Mouse (Mus musculus) embryonic facial prominence, embryonic 11.5 days (tissue): ENCODE measurements around the gene Pstpip1. TPM values are rescaled to one million over a fixed set of nuclear protein-coding genes. Genes with fewer than 3 reads are reported as not detected.

Experiments used
- ATAC-seq: fragments of 200-750 bp; cut with Nextera tagmentation; replicated peaks from 2 replicates; pipeline ENCODE4 v1.8.0; 2017; ENCODE audit warnings: low read depth; ENCODE audit not compliant: insufficient number of reproducible peaks, low FRiP score, low TSS enrichment
- DNase-seq: peaks from one replicate; pipeline ENCODE4 v3.0.0-alpha.2; 2015; ENCODE audit warnings: low spot score
- H3K27ac ChIP-seq: fragments of 300-500 bp; sonication (generic); replicated peaks from 2 replicates; pipeline ENCODE4 v1.5.1; 2014; ENCODE audit warnings: mild to moderate bottlenecking, low read depth, low read length, control low read depth
- H3K27me3 ChIP-seq: fragments of 300-500 bp; sonication (generic); 2 replicates; pipeline ENCODE4 v1.6.1; 2014; ENCODE audit warnings: mild to moderate bottlenecking, low read length, moderate library complexity, mixed read lengths; ENCODE audit not compliant: control insufficient read depth, insufficient read depth
- H3K36me3 ChIP-seq: fragments of 300-500 bp; sonication (generic); replicated peaks from 2 replicates; pipeline ENCODE4 v1.6.1; 2014; ENCODE audit warnings: low read depth, mild to moderate bottlenecking, low read length, moderate library complexity, mixed read lengths; ENCODE audit not compliant: control insufficient read depth, insufficient read depth
- H3K4me1 ChIP-seq: fragments of 300-500 bp; sonication (generic); 2 replicates; pipeline ENCODE4 v1.6.1; 2014; ENCODE audit warnings: low read length, mixed read lengths; ENCODE audit not compliant: control insufficient read depth, insufficient read depth
- H3K4me2 ChIP-seq: fragments of 300-500 bp; sonication (generic); 2 replicates; pipeline ENCODE4 v1.6.1; 2014; ENCODE audit warnings: low read depth, mild to moderate bottlenecking, control low read depth, low read length, moderate library complexity
- H3K4me3 ChIP-seq: fragments of 300-500 bp; sonication (generic); 2 replicates; pipeline ENCODE4 v1.5.1; 2014; ENCODE audit warnings: low read depth, low read length, control low read depth
- H3K9ac ChIP-seq: fragments of 300-500 bp; sonication (generic); replicated peaks from 2 replicates; pipeline ENCODE4 v1.6.1; 2014; ENCODE audit warnings: mild to moderate bottlenecking, control low read depth, low read length
- H3K9me3 ChIP-seq: fragments of 300-500 bp; sonication (generic); replicated peaks from 2 replicates; pipeline ENCODE4 v1.6.1; 2016; ENCODE audit warnings: mild to moderate bottlenecking, low read length, inconsistent platforms, mixed read lengths; ENCODE audit not compliant: control insufficient read depth
- WGBS: fragments of 180-500 bp; shearing (Covaris S2); extraction: QIAGEN DNeasy Blood & Tissue Kit; methylation state at CpG from one replicate; pipeline ENCODE4 v1.1.7; 2014; 5-methylcytosine and 5-hydroxymethylcytosine counted together
- polyA plus RNA-seq: library from polyadenylated mRNA; unstranded; fragments of >200 nt; fragmentation: Nextera tagmentation; extraction: Ambion mirVana; gene quantifications from 2 replicates; pipeline ENCODE4 v1.2.1, GENCODE M21; 2014

The Pstpip1 gene
- polyA plus RNA-seq, 1 experiment from 2014 or later, result 0.32 TPM

DNA sequence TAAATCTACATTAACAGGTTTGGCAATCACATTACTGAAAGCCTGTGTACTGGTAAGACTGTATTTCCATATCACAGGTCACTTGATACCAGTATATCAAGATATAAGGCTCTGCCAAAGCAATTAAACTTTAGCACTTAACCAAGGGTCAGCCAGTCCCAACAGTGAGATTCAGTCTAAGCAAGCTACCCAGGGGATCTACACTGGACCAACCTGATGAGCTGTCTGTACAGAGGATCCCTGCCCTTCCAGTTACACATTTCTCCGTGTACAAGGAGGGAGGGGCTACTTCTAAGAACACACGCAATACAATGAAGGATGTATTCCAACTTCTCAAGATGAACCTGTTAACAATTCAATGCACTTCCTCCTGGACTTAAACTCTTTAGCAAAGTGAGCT, 68.3 kb downstream of the Pstpip1 start:
- ATAC-seq, result no peak
- no peak for DNase-seq
- no peak overlapping the region for H3K27ac ChIP-seq
- 71% methylated on average over 2 of the region's 2 CpGs for WGBS
- H3K27me3 ChIP-seq, result no peaks in the 10 kb centered on the region
- no peaks in the 10 kb centered on the region for H3K9me3 ChIP-seq
- H3K9ac ChIP-seq, result no peak overlapping the region
- H3K4me3 ChIP-seq, result no peak overlapping the region
- no peak overlapping the region for H3K4me2 ChIP-seq
- no peaks in the 10 kb centered on the region for H3K36me3 ChIP-seq
- no peaks in the 10 kb centered on the region for H3K4me1 ChIP-seq

GRCm38 (mm10) chr9:56159456-56159855, 69.7 kb downstream of the Pstpip1 start:
- no peak overlapping the region for H3K27ac ChIP-seq

GRCm38 (mm10) chr9:56160341-56161141, 70.8 kb downstream of the Pstpip1 start:
- H3K9ac ChIP-seq, result peak overlapping the region; percentile 95
- H3K4me3 ChIP-seq, result peak overlapping the region; percentile 80
- no peaks in the 10 kb centered on the region for H3K4me1 ChIP-seq
- WGBS, result under 1% methylated on average over 81 of the region's 82 CpGs
- DNase-seq (peak; percentile 96), ATAC-seq (peak; percentile 95)
- no peaks in the 10 kb centered on the region for H3K27me3 ChIP-seq
- H3K36me3 ChIP-seq, result no peaks in the 10 kb centered on the region
- H3K9me3 ChIP-seq, result no peaks in the 10 kb centered on the region
- peak overlapping the region; percentile 85 for H3K27ac ChIP-seq
- H3K4me2 ChIP-seq, result peak overlapping the region; percentile 41

More at GRCm38 (mm10) chr9:56159456-56159855, 69.7 kb downstream of the Pstpip1 start:
- DNase-seq (peak; percentile 19), ATAC-seq (no peak)
- Histone ChIP-seq H3K4me3 (peak overlapping the region; percentile 80), H3K9ac (peak overlapping the region; percentile 14; the same call in 1 of the 2 replicates), H3K9me3 (no peaks in the 10 kb centered on the region), H3K27me3 (no peaks in the 10 kb centered on the region), H3K4me2 (peak overlapping the region; percentile 41), H3K4me1 (no peaks in the 10 kb centered on the region), H3K36me3 (no peaks in the 10 kb centered on the region)
- WGBS, result 4% methylated on average over 2 of the region's 2 CpGs

GRCm38 (mm10) chr9:56165377-56165776, 75.6 kb downstream of the Pstpip1 start, which contains the start of gene Tspan3:
Gene Tspan3 (minus strand): TSS chr9:56165477.
- H3K9me3 ChIP-seq, result no peaks in the 10 kb centered on the region
- no peak within 1 kb of the TSS for H3K4me2 ChIP-seq
- 86% methylated on average over 6 of the region's 6 CpGs for WGBS
- no peaks in the 10 kb centered on the region for H3K27me3 ChIP-seq
- no peaks in the 10 kb centered on the region for H3K4me1 ChIP-seq
- ATAC-seq (no peak), DNase-seq (no peak)
- no peak within 1 kb of the TSS for H3K27ac ChIP-seq
- no peaks in the 10 kb centered on the region for H3K36me3 ChIP-seq
- H3K4me3 ChIP-seq, result no peak within 1 kb of the TSS
- no peak within 1 kb of the TSS for H3K9ac ChIP-seq

DNA sequence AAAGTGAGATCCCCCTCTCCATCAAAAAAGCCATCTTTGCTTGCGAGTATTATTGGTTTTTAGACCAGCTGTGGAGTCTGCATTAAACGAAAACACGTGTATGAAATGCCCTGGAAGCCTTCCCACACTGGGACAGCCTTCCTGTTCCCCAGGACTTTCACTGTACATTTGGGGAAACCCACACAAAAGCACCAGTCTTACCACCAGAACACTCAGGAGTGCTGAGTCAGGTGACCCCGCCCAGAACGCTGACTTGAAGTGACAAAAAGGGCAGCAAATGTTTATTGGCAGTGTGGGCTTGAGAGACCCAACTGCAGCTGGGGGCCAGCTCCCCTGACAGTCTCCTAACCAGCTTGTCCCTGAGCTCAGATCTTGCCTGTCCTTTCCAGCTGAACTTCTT, 76.4 kb downstream of the Pstpip1 start:
- no peak overlapping the region for H3K9ac ChIP-seq
- ATAC-seq (no peak), DNase-seq (peak; percentile 35)
- no peak overlapping the region for H3K4me3 ChIP-seq
- H3K9me3 ChIP-seq, result no peaks in the 10 kb centered on the region
- no peak overlapping the region for H3K27ac ChIP-seq
- 49% methylated on average over 5 of the region's 5 CpGs for WGBS
- no peaks in the 10 kb centered on the region for H3K36me3 ChIP-seq
- no peak overlapping the region for H3K4me2 ChIP-seq
- H3K27me3 ChIP-seq, result no peaks in the 10 kb centered on the region
- no peaks in the 10 kb centered on the region for H3K4me1 ChIP-seq

DNA sequence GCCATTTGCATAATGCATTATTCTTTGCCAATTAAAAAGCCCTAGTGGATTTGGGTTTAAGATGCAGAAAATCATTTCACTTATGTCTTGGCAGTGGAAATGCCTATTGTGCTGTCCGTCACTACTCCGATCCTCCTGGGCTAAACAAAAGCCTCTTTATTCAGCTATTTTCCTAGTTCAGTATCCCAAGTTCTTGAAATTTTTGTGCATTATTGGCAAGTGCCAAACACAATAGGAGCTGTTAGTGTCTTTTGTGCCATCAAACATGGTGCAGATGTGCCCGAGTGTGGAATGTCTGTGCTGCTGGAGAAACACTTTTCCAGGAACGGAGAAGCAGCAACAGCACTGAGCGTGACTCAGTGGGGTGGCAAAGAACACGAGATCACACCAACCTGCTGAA, 77.9 kb downstream of the Pstpip1 start:
- Histone ChIP-seq H3K27ac (no peak overlapping the region), H3K4me3 (no peak overlapping the region), H3K4me2 (no peak overlapping the region), H3K4me1 (no peaks in the 10 kb centered on the region), H3K27me3 (no peaks in the 10 kb centered on the region), H3K9ac (no peak overlapping the region), H3K36me3 (no peaks in the 10 kb centered on the region), H3K9me3 (no peaks in the 10 kb centered on the region)
- ATAC-seq (no peak), DNase-seq (no peak)
- 39% methylated on average over 6 of the region's 6 CpGs for WGBS

DNA sequence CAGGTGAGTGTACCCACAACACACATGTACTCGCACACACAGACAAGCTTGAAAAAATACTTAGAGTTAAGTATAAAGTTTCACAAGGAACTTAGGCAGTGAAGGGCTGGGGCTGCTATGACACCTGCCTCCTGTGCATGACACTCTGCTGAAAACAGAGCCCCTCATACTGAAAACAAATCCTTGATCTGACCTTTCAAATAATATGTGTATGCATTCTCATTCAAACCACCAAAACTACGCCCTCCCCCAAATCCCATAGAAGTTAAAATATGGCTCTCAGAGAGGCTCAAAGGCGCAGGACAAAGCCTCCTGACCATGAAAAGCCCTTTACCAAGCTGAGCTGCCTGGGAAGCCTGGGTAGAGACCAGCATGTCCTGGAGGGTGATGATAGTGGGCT, 85.6 kb downstream of the Pstpip1 start:
- Histone ChIP-seq H3K4me2 (no peak overlapping the region), H3K27ac (no peak overlapping the region), H3K4me3 (no peak overlapping the region), H3K36me3 (no peaks in the 10 kb centered on the region), H3K4me1 (no peaks in the 10 kb centered on the region), H3K27me3 (no peaks in the 10 kb centered on the region), H3K9ac (no peak overlapping the region), H3K9me3 (no peaks in the 10 kb centered on the region)
- 86% methylated on average over 3 of the region's 3 CpGs for WGBS
- ATAC-seq (no peak), DNase-seq (no peak)

- WGBS, result 70% methylated on average over 4 of the region's 4 CpGs
- Histone ChIP-seq H3K27ac (no peak overlapping the region), H3K9me3 (no peaks in the 10 kb centered on the region), H3K4me3 (no peak overlapping the region), H3K36me3 (no peaks in the 10 kb centered on the region), H3K27me3 (no peaks in the 10 kb centered on the region), H3K4me2 (no peak overlapping the region), H3K9ac (no peak overlapping the region), H3K4me1 (no peaks in the 10 kb centered on the region)
- no peak for DNase-seq
- no peak for ATAC-seq
Observed at GRCm38 (mm10) chr9:56177354-56177753, 87.6 kb downstream of the Pstpip1 start.
